Mouse (Mus musculus) adrenal gland, adult (tissue): ENCODE results near the gene Prps1l1.

Experiments
- DNase-seq, 2 experiments: peaks; one replicate each; pipeline ENCODE4 v3.0.0; 2022 to 2023; ENCODE audit warnings: low spot score in 1 of 2; ENCODE audit not compliant: inconsistent age in 2 of 2

Gene Prps1l1

DNA sequence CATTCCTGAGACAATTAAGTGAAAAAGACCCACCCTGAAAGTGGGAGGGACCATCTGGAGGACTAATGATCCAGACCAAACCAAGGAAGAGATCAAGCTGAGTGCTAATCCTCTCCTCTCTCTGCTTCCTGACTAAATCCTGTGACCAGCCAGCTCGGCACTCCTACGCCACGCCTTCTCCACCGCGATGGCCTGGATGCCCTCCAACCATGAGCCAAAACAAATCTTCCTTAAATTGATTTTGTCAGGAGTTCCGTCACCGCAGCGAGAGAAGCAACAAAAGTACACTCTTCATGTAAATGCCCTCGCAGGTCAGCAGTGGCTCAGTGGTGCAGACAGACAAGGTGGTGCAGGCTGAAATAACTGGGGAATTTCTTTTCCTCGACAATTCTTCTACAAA is 37.5 kb downstream of the Prps1l1 start:
- no peak for DNase-seq

DNA sequence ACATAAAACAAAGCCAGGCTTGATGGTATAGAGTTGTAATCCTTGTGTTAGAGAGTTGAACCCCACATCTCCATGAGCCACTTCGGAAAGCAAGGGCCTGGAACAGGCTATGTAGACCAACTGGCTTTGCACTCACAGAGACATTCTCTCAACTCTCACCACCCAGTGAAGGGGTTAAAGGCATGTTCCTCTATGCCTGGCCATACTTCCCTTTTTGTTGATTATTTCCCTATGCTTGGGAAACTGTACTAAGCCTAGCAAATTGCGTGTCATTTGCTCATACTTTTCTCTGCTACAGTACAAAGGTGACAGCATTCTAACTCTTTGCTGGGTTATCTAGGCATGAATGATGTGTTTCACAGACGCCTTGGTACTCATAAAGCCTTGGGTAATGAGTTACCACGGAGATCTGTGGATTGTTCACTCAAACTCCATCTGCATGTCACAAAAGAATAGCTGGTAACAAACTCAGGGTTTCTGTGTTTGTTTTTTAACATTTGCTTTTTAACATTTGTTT is 41.4 kb downstream of the Prps1l1 start:
- DNase-seq = no peak

DNA sequence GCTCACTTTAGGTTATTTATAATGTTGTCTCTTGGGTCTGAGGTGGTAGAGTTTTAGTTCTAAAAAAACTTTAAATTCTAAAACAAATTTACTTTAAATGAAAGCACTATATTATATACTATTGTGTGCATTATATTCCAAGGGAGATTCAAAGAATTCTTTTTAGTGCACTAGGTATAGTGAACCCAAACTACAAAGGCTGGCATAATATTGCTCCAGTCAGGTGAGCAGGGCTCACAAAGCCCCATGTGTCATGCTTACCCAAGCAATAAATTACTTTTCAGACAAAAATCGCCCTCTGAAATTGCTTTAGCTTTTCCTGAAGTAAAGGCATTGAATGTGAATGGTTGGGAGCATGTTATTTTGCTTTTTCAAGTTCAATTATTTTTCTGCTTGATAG is 43.0 kb downstream of the Prps1l1 start:
- no peak for DNase-seq
